Mouse (Mus musculus): ENCODE data around the gene Pgap3.
"Not testable (repeated sequence)": the region's sequence is repeated elsewhere in the genome, so short reads cannot be mapped to it uniquely, and the experiment has no call there.

Pgap3 gene

GRCm38 (mm10) chr11:98383261-98384030 is 16.8 kb downstream of the Pgap3 start, which contains the start of gene Tcap:
TSS of gene Tcap (plus strand) at chr11:98383811.
- CTCF ChIA-PET, result interaction anchor here (0.6 kb wide), 1 partner anchor 205 kb away, joined by 5 read pairs; no protein-coding TSS in a partner anchor

DNA sequence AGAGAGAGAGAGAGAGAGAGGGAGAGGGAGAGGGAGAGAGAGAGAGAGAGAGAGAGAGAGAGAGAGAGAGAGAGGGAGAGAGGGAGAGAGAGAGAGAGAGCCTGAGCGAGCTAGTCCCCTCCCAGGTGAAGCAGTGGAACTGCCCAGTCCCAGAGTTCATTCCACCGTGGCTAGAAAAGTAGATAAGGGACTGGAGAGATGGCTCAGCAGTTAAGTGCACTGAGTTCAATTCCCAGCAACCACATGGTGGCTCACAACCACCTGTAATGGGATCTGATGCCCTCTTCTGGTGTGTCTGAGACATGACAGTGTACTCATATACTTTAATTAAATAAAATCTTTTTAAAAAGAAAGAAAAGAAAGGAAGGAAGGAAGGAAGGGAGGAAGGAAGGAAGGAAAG is 17.9 kb downstream of the Pgap3 start:
- CTCF ChIA-PET, result not testable (repeated sequence)

DNA sequence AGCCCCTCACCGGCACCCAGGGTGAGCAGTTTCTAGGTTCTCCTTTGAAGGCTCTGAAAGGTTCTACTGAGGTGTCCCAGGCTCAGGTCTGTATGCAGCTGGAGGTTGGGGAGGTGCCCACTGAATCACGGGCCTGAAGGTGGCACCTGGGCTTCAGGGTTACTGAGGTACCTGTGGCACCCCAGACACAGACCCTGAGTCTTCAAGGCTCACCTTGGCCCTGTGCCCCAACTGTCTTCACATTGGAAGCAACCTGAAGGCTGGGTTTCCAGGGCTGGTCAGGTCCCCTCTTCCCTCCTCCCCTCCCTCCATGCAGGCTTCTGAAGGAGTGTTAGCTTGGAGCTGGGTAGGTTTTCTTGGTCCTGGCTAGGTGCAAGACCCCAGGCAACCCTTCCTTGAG is 18.6 kb downstream of the Pgap3 start:
- CTCF ChIA-PET, result no interaction called here

- CTCF ChIA-PET, result no interaction called here
Measured at GRCm38 (mm10) chr11:98380106-98380505, 20.2 kb downstream of the Pgap3 start.

- CTCF ChIA-PET, result no interaction called here
Measured at GRCm38 (mm10) chr11:98379379-98379778, 20.9 kb downstream of the Pgap3 start.

DNA sequence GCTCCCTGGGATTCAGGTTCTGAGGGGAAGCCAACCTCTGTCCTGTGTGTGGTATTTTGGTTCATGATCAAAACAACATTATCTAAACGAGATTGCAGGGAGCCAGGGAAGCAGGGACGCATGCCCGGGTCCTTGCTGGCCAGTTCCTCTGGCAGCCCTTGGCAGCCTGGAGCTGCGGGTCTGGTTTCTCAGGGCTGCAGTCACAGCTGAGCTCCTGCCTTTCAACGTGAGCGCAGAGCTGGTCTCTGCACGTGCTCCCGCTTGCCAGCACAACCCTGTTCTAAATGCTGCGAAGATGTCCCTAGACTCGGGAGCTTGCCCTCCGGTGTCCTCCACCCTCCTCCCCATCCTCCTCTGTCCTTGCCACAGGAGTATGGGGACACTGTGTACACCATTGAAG is 22.5 kb downstream of the Pgap3 start:
- CTCF ChIA-PET, result no interaction called here

DNA sequence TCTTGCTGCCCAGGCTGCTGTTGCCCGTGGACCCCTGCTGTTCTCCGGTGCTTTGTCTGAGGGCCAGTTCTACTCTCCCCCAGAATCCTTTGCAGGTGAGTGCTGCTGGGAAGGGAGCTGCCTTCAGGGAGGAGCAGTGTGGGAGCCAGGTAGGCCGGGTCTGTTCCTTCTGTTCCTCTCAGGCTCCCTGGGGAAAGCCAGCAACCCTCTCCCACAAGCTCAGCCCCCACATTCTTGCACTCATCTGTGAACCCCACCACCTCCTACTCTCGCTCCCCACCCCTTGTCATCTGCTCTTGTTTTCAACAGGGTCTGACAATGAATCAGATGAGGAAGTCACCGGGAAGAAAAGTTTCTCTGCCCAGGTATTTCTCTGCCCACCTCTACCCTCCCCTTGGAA is 23.5 kb downstream of the Pgap3 start:
- CTCF ChIA-PET, result interaction anchor here (0.6 kb wide), 1 partner anchor 156 kb away, joined by 5 read pairs; no protein-coding TSS in a partner anchor

GRCm38 (mm10) chr11:98374266-98374665 is 26.0 kb downstream of the Pgap3 start:
- CTCF ChIA-PET, result no interaction called here

DNA sequence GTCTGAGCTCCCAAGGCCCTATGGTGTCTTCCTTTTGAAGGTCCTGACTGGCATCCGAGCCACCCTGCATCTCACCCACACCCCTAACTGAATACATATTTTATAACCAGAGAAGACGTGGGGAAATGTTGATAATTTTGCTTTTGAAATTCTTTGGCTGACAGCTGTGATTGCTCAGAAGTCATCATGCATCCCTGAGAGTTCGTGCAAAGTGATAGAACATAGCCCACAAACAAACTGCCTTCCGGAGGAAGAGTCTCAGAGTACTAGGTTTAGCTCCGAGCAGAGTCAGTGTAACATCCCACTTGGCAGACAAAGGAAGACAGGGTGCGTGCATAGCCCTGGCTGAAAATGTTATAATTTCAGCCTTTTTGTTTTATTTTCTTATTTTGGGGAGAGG is 27.0 kb downstream of the Pgap3 start:
- CTCF ChIA-PET, result interaction anchor here (0.6 kb wide), 2 partner anchors 16 to 18 kb away, joined by 3 read pairs; no protein-coding TSS in a partner anchor

DNA sequence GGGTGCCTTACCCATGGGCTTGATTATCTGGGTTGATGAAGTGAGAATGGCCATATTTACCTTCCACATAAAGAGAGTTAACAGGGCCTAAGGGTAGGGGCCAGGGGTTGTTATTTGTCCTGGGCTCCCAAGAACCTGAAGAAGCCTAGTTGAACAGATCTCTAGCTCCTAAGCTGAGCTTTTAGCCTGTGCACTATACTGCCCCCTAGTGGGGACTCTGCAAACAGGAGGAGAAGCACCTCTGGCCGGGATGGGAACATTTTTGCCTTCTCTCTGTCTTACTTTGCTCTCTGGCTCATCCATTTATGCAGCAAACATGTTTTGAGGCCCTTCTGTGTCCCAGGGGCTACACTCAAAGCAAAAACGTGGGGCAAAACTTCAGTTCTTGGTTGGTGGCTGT is 27.9 kb downstream of the Pgap3 start:
- CTCF ChIA-PET, result interaction anchor here (0.6 to 1.3 kb wide), 3 partner anchors 17 to 30 kb away, joined by 3 to 5 read pairs (median 4); no protein-coding TSS in a partner anchor

DNA sequence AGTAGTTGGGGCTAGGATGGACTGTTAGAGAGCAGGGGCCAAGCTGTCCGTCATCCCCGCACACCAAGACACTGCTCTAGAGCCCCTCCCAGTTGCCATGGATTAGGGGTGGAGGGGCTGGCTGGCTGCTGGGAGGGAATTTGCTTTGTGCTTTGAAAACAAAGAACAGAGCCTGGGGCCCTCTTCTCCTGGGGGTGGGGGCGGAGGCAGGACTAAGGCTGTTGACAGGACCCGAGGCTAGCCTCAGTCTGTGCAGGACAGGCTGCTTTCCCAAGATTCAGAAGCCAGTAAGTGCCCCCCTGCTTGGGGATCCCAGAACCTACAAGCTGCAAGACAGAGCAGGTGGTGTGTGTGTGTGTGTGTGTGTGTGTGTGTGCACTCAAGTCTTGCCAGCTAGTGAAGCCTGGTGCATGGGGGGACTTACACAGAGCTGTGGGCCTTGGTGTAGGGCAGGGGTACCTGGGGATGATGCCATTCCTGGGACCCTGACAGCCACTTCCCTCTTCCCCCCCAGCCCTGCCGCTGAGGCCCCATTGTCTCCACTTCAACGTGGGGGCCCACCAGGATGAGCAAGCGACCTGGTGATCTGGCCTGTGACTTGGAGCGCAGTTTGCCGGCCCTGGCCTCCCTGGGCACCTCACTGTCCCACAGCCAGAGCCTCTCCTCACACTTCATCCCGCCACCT is 28.6 kb downstream of the Pgap3 start:
- CTCF ChIA-PET, result interaction anchor here (0.6 to 1.3 kb wide), 4 partner anchors 17 to 886 kb away, joined by 3 to 5 read pairs (median 4); no protein-coding TSS in a partner anchor

DNA sequence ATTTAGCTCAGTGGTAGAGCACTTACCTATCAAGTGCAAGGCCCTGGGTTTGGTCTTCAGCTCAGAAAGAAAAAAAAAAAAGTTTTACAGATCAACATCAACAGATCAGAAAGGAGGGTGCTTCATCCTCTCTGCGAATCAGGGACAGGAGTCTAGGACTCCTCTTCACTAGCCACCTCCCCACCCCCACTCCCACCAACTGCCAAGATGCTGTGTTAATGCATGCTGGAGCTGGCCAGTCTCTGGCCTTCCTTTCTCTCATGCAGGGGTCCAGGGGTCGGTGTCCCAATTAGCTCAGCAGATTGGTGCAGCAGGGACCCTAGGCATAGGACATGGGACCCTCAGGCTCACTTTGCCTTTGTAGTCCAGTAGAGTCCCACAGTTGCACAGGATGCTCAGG is 29.7 kb downstream of the Pgap3 start:
- CTCF ChIA-PET, result no interaction called here

GRCm38 (mm10) chr11:98369337-98369736 is 31.0 kb downstream of the Pgap3 start:
- CTCF ChIA-PET, result interaction anchor here (0.6 kb wide), 1 partner anchor 231 kb away, joined by 3 read pairs; no protein-coding TSS in a partner anchor

DNA sequence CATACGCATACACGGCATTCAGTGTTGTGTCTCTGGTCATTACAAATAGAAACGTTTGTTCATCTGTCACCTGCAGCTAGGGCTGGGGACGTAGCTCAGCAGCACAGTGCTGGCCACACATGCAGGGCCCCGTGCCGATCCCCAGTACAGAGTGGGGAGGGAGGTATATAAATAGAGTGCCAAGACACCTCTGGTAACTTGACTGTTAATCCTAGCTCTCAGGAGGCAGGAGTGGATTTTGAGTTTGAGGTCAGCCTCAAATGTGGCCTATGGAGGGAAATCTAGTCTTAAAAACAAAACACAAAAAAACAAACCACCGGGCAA is 32.5 kb downstream of the Pgap3 start:
- CTCF ChIA-PET, result interaction anchor here (1.0 kb wide), 1 partner anchor 25 kb away, joined by 4 read pairs; no protein-coding TSS in a partner anchor

DNA sequence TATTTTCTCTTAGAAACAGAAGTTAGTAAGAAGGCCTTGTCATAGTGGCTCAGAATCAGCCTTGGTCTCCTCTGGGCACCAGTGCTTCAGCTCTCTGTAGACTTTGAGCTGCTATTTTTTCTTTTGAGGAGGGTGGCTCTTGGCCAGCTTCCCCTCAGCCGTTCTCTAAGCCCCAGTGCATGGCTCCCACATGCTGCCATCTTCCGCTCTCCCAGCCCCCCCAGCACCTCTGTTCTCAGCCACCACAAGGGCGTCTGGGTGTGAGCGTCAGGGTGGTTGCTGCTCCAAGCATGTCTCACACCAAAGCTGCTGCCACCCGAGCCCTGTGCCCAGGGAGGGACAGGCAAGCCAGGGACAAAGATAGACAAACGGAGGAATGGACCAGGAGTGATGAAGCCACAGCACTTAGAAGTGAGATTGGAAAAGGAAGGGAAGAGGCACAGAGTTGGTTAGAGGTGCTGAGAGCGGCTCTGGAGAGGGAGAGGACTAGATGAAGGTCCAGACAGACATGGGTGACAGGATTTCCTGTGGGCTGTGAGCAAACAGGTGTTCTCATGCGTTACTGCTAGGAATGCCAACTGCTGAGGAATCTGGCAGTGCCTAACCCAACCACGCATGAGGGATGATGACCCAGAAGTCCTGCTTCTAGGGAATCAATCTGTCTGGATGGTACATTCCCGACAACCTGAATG is 33.0 kb downstream of the Pgap3 start:
- CTCF ChIA-PET, result interaction anchor here (1.0 kb wide), 1 partner anchor 25 kb away, joined by 4 read pairs; no protein-coding TSS in a partner anchor

GRCm38 (mm10) chr11:98366290-98366689 is 34.0 kb downstream of the Pgap3 start:
- CTCF ChIA-PET, result interaction anchor here (0.5 to 0.7 kb wide), 3 partner anchors 68 to 140 kb away, joined by 3 to 5 read pairs (median 4); no protein-coding TSS in a partner anchor

DNA sequence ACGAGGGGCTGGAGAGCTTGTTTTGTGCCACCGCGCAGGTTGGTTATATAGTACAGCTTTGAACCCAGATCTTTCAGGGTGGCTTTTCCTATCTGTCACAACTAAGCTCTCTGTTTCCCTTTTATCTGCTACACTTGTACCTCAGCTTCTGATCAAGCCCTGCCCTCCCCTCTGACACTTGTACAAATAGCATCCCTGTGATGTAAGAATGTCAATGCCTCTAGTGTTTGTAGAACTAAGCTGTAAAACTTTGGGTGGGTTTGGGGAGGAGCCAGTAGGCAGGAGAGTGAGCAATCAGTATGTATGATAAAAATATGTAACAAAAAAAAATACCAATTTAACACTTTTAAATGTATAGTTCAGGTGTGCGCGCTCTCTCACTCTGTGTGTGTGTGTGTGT is 35.9 kb downstream of the Pgap3 start:
- CTCF ChIA-PET, result no interaction called here

DNA sequence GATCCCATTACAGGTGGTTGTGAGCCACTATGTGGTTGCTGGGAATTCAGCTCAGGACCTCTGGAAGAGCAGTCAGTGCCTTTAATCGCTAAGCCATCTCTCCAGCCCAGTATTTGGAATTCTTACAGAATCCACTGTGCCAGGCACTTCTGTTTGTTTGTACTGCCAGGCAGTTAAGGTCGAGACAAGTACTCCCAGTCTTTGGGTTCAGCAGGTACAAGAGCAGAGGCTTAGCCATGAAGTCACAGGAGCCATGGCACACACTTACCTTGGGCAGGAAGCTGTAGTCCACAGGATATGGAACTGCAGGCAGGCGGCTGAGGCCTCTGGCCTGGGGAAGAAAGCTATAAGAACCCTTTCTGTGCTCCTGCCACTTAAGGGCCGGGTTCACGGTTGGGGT is 36.5 kb downstream of the Pgap3 start:
- CTCF ChIA-PET, result interaction anchor here (0.5 to 0.7 kb wide), 2 partner anchors 25 to 726 kb away, joined by 5 to 13 read pairs; no protein-coding TSS in a partner anchor

DNA sequence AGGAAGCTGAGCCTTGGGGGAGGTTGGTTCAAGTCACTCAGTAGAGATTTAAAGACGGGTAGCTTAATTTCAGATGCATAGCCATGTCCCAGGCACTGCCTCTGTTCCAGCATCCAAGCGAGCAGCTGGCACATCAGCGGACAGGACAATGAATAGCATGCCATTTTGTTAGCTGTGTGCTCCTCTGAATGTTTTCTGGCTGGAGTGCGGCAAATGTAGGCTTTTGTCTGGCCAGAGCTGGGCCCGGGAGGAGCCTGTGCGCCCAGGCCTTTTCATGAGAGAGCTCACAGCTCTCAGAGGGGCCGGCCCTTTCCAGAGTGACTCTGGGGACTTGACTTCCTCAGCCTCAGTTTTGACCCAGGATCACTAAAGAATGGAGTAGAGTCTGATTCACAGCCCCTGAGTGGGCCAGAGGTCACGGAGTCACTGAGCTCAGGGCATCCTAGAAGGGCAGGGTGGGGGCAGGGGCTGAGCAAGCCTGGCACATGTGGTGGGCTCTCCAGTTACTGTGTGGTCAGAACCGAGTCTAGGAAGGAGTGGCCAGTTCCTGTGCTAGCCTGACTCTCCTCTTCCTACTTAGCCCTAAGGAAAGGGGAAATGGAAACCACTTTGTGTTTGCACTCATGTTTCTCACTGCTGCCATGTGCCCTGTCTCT is 39.3 kb downstream of the Pgap3 start:
- CTCF ChIA-PET, result no interaction called here

- CTCF ChIA-PET, result interaction anchor here (0.6 kb wide), 1 partner anchor 186 kb away, joined by 8 read pairs; no protein-coding TSS in a partner anchor
Measured at GRCm38 (mm10) chr11:98358161-98359083, 41.9 kb downstream of the Pgap3 start, which contains the start of gene Stard3. TSS of gene Stard3 (plus strand) at chr11:98358368.
